Mouse (Mus musculus) kidney, adult 2 months (tissue): Measurements from ENCODE around the gene Arhgap10.

ENCODE experiments used
- CTCF ChIP-seq: fragments of 200-500 bp; conservative IDR thresholded peaks from 2 replicates; pipeline ENCODE4 v1.5.1; 2011; ENCODE audit warnings: low read depth, mild to moderate bottlenecking, control low read depth, low read length, moderate library complexity, mixed read lengths; ENCODE audit not compliant: insufficient read depth, insufficient read length
- POLR2A ChIP-seq: fragments of 200-500 bp; IDR thresholded peaks from one replicate; pipeline ENCODE4 v1.6.1; 2011; ENCODE audit warnings: low read depth, low read length, control low read depth

DNA sequence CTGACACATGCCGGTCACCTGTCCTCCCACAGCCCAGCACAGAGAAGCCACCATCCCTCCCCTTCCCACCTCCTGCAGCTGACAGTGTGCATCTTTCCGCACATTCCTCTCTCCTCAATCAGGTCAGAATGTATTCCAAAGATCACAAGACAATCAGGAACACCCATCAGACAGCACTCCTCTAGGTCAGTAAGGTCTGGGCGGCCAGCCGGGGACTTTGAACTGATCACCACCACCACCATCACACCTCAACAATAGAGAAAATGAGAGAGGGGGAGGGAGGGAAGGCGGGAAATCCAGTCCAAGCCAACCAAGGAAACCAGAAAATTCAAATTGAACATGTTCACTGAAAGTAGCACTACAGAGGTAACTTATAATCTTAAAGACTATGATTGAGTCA is 66.7 kb downstream of the Arhgap10 start:
- no peak for TF ChIP-seq CTCF
- no peak for TF ChIP-seq POLR2A
